Mouse (Mus musculus): Measurements from ENCODE around the gene Bpifc. TPM values are rescaled to one million over a fixed set of nuclear protein-coding genes. Genes with fewer than 3 reads are reported as not detected.

The Bpifc gene
- total and polyA plus RNA-seq, 2 experiments from 2014 or later: 0.15 to 0.33 TPM

DNA sequence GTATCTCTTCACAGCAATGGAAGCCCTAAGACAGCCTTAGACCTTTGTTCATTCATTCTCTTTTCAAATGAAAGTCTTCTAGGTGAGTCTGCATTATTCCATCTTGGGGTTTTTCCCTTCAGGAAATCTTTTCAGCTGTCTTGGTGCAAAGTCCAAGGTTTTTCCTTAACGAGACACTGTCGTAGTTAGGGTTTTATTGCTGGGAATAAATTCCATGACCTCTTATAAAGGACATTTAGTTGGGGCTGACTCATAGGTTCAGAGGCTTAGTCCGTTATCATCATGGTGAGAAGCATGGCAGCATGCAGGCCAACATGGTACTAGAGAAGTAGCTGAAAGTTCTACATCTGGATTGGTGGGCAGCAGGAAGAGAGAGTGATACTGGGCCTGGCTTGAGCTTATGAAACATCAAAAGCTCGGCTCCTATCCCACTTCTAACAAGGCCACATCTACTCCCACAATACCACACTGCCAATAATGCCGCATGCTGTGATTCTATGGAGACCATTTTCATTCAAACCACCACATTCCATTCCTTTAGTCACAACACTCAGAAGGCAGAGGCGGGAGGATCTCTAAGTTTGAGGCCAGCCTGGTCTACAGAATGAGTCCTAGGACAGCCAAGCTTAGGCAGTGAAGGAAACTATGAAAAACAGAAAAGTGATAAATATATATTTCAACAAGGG is 75.3 kb downstream of the Bpifc start:
- no peak for ATAC-seq (ENCODE audit: low FRiP score)
- no peak for TF ChIP-seq CTCF (IDR thresholded peaks at IDR 0.05)
- H3K27ac ChIP-seq (ENCODE audit: low read depth, low read length): no peak overlapping the region
- H3K9ac ChIP-seq (replicated peaks; ENCODE audit: low read length, poor library complexity, severe bottlenecking): no peak overlapping the region
- no peak for DNase-seq (ENCODE audit: low spot score)
- H3K4me2 ChIP-seq (ENCODE audit: low read depth, low read length, poor library complexity, severe bottlenecking): no peak overlapping the region
- H3K9me3 ChIP-seq (ENCODE audit: low read length): no peaks in the 10 kb centered on the region
- H3K4me3 ChIP-seq (ENCODE audit: low read depth, low read length): no peak overlapping the region
- no peaks in the 10 kb centered on the region for H3K4me1 ChIP-seq (ENCODE audit: insufficient read depth, low read length)
- H3K27me3 ChIP-seq (ENCODE audit: insufficient read depth, low read length): no peaks in the 10 kb centered on the region
- peaks cover 50% of the 10 kb centered on the region for H3K36me3 ChIP-seq (ENCODE audit: insufficient read depth, low read length)
- 97% methylated on average over 6 of the region's 6 CpGs for WGBS

DNA sequence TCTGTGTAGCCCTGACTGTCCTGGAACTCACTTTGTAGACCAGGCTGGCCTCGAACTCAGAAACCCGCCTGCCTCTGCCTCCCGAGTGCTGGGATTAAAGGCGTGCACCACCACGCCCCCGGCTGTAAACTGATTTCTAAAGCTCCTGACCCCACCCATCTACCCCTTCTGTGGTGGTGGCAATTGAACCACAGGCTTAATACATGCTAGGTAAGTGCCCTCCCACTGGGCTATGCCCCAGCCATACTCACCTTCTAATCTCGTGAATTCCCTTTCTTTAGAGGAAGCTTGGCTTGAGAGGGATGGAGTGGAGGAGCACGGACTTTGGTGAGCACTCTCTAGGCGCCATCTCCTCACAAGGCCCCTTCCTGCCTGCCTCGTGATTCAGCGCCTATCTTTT is 81.7 kb downstream of the Bpifc start:
- H3K27ac ChIP-seq (ENCODE audit: low read depth, low read length): no peak overlapping the region
- H3K36me3 ChIP-seq (ENCODE audit: insufficient read depth, low read length): 0 out of 2 replicates have a peak, but pooled peaks cover under 1% of the 10 kb centered on the region
- DNase-seq (ENCODE audit: low spot score) (no peak), ATAC-seq (ENCODE audit: low FRiP score) (no peak)
- no peak overlapping the region for H3K4me2 ChIP-seq (ENCODE audit: low read depth, low read length, poor library complexity, severe bottlenecking)
- TF ChIP-seq CTCF (IDR thresholded peaks at IDR 0.05): no peak
- WGBS: 95% methylated on average over 11 of the region's 11 CpGs
- H3K27me3 ChIP-seq (ENCODE audit: insufficient read depth, low read length): no peaks in the 10 kb centered on the region
- no peaks in the 10 kb centered on the region for H3K9me3 ChIP-seq (ENCODE audit: low read length)
- H3K4me3 ChIP-seq (ENCODE audit: low read depth, low read length): no peak overlapping the region
- no peak overlapping the region for H3K9ac ChIP-seq (replicated peaks; ENCODE audit: low read length, poor library complexity, severe bottlenecking)
- peaks cover 9% of the 10 kb centered on the region; the same call in 1 of the 2 replicates for H3K4me1 ChIP-seq (ENCODE audit: insufficient read depth, low read length)

DNA sequence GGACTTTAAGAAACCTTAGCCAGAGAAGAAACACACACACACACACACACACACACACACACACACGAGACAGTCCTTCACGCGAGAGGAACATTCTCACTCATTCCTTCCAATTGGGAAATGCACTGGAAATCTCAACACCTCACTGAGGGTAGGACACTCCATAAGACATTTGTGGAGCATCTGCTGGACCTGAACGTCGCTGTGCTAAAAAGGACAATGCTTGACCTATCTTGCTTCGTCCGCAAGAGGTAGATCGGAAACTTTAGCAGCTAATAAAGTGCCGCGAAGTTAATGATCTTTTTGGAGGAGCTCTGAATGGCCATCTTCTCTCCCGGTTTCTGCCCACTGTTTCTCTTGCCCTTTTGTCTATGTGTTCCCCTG is 82.5 kb downstream of the Bpifc start:
- peak overlapping the region; percentile 55 for H3K4me3 ChIP-seq (ENCODE audit: low read depth, low read length)
- no peaks in the 10 kb centered on the region for H3K27me3 ChIP-seq (ENCODE audit: insufficient read depth, low read length)
- no peaks in the 10 kb centered on the region for H3K36me3 ChIP-seq (ENCODE audit: insufficient read depth, low read length)
- H3K4me1 ChIP-seq (ENCODE audit: insufficient read depth, low read length): peaks cover 9% of the 10 kb centered on the region; the same call in 1 of the 2 replicates
- 36% methylated on average over 11 of the region's 11 CpGs for WGBS
- no peak overlapping the region for H3K27ac ChIP-seq (ENCODE audit: low read depth, low read length)
- H3K9me3 ChIP-seq (ENCODE audit: low read length): no peaks in the 10 kb centered on the region
- ATAC-seq (ENCODE audit: low FRiP score) (no peak), DNase-seq (ENCODE audit: low spot score) (peak; percentile 23)
- peak overlapping the region; percentile 61; the same call in 1 of the 2 replicates for H3K9ac ChIP-seq (replicated peaks; ENCODE audit: low read length, poor library complexity, severe bottlenecking)
- TF ChIP-seq CTCF (IDR thresholded peaks at IDR 0.05): no peak
- peak overlapping the region; percentile 88 for H3K4me2 ChIP-seq (ENCODE audit: low read depth, low read length, poor library complexity, severe bottlenecking)

DNA sequence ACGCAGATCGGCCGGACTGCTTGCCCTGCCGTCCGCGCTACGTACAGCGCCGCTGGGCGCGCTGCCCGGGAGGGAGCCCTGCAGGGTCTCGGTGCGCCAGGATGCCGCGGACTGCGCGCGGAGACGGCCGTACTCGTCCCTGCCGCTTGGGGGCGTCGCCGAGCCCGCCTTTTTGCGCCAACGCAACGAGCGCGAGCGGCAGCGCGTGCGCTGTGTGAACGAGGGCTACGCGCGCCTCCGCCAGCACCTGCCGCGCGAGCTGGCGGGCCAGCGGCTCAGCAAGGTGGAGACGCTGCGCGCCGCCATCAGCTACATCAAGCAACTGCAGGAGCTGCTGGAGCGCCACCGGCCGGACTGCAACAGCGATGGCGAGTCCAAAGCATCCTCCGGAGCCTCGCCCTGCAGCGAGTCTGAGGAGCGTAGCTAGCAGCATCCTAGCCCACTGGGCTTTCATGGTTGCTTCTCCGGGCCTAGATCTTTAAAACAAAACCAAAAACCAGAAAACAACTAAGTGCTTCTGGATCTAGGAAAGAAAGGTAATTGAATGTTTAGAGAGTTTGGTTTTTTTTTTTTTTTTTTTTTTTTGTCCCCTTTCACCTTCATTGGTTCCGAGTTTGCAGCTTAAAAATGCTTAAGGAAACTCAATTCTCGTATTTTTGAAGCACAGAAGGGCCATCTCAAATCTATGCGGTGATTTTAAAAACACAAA is 83.0 kb downstream of the Bpifc start:
- H3K27ac ChIP-seq (ENCODE audit: low read depth, low read length): no peak overlapping the region
- no peaks in the 10 kb centered on the region for H3K36me3 ChIP-seq (ENCODE audit: insufficient read depth, low read length)
- peak overlapping the region; percentile 55 for H3K4me3 ChIP-seq (ENCODE audit: low read depth, low read length)
- H3K9ac ChIP-seq (replicated peaks; ENCODE audit: low read length, poor library complexity, severe bottlenecking): peak overlapping the region; percentile 61
- H3K27me3 ChIP-seq (ENCODE audit: insufficient read depth, low read length): no peaks in the 10 kb centered on the region
- 1% methylated on average over 62 of the region's 63 CpGs for WGBS
- DNase-seq (ENCODE audit: low spot score) (peak; percentile 91), ATAC-seq (ENCODE audit: low FRiP score) (peak; percentile 88)
- peak overlapping the region; percentile 88 for H3K4me2 ChIP-seq (ENCODE audit: low read depth, low read length, poor library complexity, severe bottlenecking)
- TF ChIP-seq CTCF (IDR thresholded peaks at IDR 0.05): peak; percentile 71
- no peaks in the 10 kb centered on the region for H3K9me3 ChIP-seq (ENCODE audit: low read length)
- peaks cover 9% of the 10 kb centered on the region; the same call in 1 of the 2 replicates for H3K4me1 ChIP-seq (ENCODE audit: insufficient read depth, low read length)

DNA sequence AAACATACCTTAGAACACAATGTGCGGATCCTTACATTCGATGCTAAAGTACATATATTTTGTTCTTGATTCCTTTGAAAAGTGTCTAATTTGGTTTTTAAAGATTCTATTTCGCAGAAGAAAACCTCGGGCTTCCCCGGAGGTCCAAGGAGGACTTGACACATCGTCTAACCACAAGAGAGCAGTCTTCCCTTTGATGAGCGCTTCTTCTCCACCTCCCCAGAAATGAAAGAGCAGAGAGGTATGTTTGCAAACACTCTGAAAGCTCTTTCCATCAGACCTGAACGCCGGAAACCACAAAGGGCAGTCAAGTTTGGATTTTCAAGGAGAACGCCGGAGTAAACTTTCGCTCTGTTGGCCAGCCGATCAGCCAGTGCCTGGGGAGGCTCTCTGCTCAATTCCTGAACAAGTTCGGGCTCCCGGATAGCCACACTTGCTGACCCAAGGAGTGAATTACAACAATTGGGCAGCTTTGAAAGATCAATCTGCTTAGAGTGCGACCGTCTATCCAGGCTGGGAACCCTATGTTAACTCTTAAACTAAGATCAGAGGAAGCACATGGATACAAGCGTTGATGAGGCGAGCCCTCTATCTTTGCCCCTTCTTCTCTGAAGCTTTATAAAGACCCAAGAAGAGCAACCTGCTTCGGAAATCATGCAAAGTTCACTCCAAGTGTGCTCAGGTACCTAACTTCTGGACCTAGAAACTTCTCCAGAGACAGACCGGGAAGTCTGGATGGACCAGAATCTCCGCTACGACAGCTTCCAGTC is 83.8 kb downstream of the Bpifc start, which contains the start of gene Ascl4:
Gene Ascl4, plus strand, starts transcription at position 6 of the 770 bp plus-strand sequence.
- peaks cover 9% of the 10 kb centered on the region; the same call in 1 of the 2 replicates for H3K4me1 ChIP-seq (ENCODE audit: insufficient read depth, low read length)
- WGBS: under 1% methylated on average over 23 of the region's 23 CpGs
- DNase-seq (ENCODE audit: low spot score) (no peak), ATAC-seq (ENCODE audit: low FRiP score) (no peak)
- H3K27me3 ChIP-seq (ENCODE audit: insufficient read depth, low read length): no peaks in the 10 kb centered on the region
- peak within 1 kb of the TSS; percentile 61 for H3K9ac ChIP-seq (replicated peaks; ENCODE audit: low read length, poor library complexity, severe bottlenecking)
- no peak within 1 kb of the TSS for H3K27ac ChIP-seq (ENCODE audit: low read depth, low read length)
- H3K9me3 ChIP-seq (ENCODE audit: low read length): no peaks in the 10 kb centered on the region
- peak within 1 kb of the TSS; percentile 55 for H3K4me3 ChIP-seq (ENCODE audit: low read depth, low read length)
- no peaks in the 10 kb centered on the region for H3K36me3 ChIP-seq (ENCODE audit: insufficient read depth, low read length)
- H3K4me2 ChIP-seq (ENCODE audit: low read depth, low read length, poor library complexity, severe bottlenecking): peak within 1 kb of the TSS; percentile 88
- TF ChIP-seq CTCF (IDR thresholded peaks at IDR 0.05): peak; percentile 23; the same call in 1 of the 2 replicates

Measured in midbrain, postnatal 0 days (tissue).